Mouse (Mus musculus) olfactory bulb, adult 2 months (tissue): ENCODE data around the gene Alkbh5. TPM values are rescaled to one million over a fixed set of nuclear protein-coding genes. Genes with fewer than 3 reads are reported as not detected.
"Not testable (repeated sequence)": the region's sequence is repeated elsewhere in the genome, so short reads cannot be mapped to it uniquely, and the experiment has no call there.

Experiments
- H3K27ac ChIP-seq: fragments of 200-500 bp; 2 replicates; pipeline ENCODE4 v1.5.1; 2012; ENCODE audit warnings: low read depth, low read length; ENCODE audit not compliant: insufficient read depth
- H3K4me1 ChIP-seq: fragments of 200-500 bp; 2 replicates; pipeline ENCODE4 v1.6.1; 2012; ENCODE audit warnings: low read length; ENCODE audit not compliant: control insufficient read depth, insufficient read depth
- H3K4me3 ChIP-seq: fragments of 200-500 bp; 2 replicates; pipeline ENCODE4 v1.5.1; 2012; ENCODE audit warnings: mild to moderate bottlenecking, low read depth, low read length, moderate library complexity; ENCODE audit not compliant: insufficient read depth
- CTCF ChIP-seq: fragments of 200-500 bp; IDR thresholded peaks from 2 replicates; pipeline ENCODE4 v1.5.1; 2012; ENCODE audit warnings: low read depth, mild to moderate bottlenecking, low read length, moderate library complexity; ENCODE audit not compliant: insufficient read depth
- POLR2A ChIP-seq: fragments of 200-500 bp; IDR thresholded peaks from 2 replicates; pipeline ENCODE4 v1.6.1; 2012; ENCODE audit warnings: mild to moderate bottlenecking, low read depth, low read length, moderate library complexity; ENCODE audit not compliant: insufficient read depth
- WGBS: fragments of 180-500 bp; shearing (Covaris S2); methylation state at CpG from one replicate; pipeline ENCODE4 v1.1.7; 2018; 5-methylcytosine and 5-hydroxymethylcytosine counted together
- polyA plus RNA-seq: library from polyadenylated mRNA; stranded (reverse); fragments of >200 nt; gene quantifications from 2 replicates; pipeline ENCODE4 v1.2.4, GENCODE M21; 2012; ENCODE audit warnings: low replicate concordance; ENCODE audit not compliant: missing spikeins, insufficient read depth, insufficient read length

The Alkbh5 gene
- polyA plus RNA-seq, 1 experiment: not detected

GRCm38 (mm10) chr11:60539540-60539939, 3.4 kb downstream of the Alkbh5 start:
- TF ChIP-seq CTCF (no peak), POLR2A (no peak)
- Histone ChIP-seq H3K4me1 (peaks cover 7% of the 10 kb centered on the region), H3K4me3 (peak overlapping the region; percentile 76), H3K27ac (no peak overlapping the region)
- WGBS: 5% methylated on average over 2 of the region's 2 CpGs

DNA sequence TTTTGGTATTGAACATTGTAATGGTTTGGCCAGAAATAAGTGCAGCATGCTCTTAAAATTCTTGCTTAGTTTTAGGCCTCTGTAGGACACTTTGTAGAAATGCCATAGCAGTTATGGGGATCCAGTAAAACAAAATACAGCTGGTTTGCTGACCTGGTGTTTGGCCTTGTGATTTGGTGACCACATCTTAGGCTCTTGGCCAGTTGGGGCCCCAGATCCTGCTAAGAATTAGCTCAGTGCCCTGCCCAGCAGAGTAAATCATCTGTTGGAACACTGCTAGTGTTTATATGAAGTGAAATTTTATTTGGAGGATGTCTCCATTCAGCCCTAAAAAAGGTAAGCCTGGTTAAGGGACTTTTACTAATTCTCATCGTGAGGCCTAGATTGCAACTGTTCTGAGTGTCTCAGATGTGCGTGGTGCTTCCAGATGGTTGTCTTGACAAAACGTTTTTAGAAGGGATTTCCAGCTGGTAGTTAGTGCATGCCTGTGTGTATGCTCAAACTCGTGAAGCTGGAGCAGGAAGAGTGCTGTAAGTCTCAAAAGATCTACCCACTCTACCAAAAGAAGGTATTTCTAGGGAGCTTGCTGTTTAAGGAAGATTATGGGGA, 3.9 kb downstream of the Alkbh5 start:
- TF ChIP-seq CTCF (no peak), POLR2A (no peak)
- 5% methylated on average over 4 of the region's 4 CpGs for WGBS
- no peak overlapping the region for H3K27ac ChIP-seq

DNA sequence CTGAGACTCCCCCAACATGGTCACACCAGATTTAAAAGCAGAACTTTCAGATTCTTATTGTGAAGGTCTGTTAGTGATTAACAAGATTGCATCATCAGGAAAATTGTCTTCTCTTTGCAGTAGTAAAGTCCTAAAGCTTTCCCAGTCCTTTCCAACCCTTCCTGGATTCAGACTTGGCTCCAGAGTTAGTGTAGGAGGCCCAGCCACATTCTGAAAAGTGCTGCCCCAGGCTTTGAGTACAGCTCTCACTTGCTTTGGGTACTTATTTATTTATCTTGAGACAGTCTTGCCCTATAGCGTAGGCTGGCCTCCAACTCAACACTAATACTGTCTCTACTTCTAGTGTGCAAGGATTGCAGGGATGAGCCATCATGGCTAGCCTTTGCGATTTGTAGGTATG, 4.6 kb downstream of the Alkbh5 start:
- Histone ChIP-seq H3K4me1 (peaks cover 7% of the 10 kb centered on the region), H3K4me3 (no peak overlapping the region), H3K27ac (no peak overlapping the region)
- TF ChIP-seq CTCF (no peak), POLR2A (no peak)
- 41% methylated on average over 2 of the region's 2 CpGs for WGBS

More for the DNA sequence above, 3.9 kb downstream of the Alkbh5 start:
- peaks cover 7% of the 10 kb centered on the region for H3K4me1 ChIP-seq
- H3K4me3 ChIP-seq: peak overlapping the region; percentile 8; the same call in 1 of the 2 replicates

DNA sequence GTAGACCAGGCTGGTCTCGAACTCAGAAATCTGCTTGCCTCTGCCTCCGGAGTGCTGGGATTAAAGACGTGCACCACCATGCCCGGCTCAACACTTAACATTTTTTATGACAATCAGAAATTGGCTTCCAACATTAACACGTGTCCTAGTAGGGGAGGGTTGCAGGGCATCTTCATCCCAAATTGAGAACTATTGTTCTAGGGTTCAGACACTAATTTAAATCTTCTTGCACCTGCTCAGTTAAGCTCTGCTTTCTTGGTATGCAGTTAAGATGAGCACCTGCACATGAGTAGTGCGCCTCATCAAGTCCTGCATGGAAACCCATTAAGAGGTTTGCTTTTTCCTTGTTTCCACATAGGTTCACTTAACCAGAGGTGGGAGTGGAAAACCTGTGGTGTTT, 5.7 kb downstream of the Alkbh5 start:
- H3K4me3 ChIP-seq: no peak overlapping the region
- no peaks in the 10 kb centered on the region; the same call in 1 of the 2 replicates for H3K4me1 ChIP-seq
- TF ChIP-seq POLR2A: no peak
- no peak for TF ChIP-seq CTCF
- WGBS: 74% methylated on average over 6 of the region's 6 CpGs
- no peak overlapping the region for H3K27ac ChIP-seq

GRCm38 (mm10) chr11:60543211-60543610, 7.0 kb downstream of the Alkbh5 start:
- 95% methylated on average over 5 of the region's 5 CpGs for WGBS
- not testable (repeated sequence) for H3K4me1 ChIP-seq, H3K4me3 ChIP-seq, H3K27ac ChIP-seq

DNA sequence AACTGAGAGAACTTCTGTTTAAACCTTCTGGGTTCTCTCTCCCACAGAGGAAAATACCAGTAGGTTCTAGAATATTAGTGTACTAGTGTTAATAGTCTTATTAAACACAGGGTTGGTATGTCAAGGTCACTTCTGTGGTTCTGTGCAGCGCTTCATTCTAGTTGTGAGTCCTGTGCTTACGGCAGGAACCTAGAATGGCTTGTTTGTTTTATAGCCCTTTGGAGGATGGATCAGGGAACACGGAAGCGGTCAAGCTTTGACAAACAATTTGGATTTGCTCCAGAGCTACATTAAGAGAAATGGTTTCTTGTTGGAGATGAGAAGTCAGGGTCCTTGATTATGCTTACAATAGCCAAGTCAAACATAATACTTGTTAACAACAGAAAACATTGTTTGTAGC, 9.3 kb downstream of the Alkbh5 start:
- 52% methylated on average over 4 of the region's 4 CpGs for WGBS
- Histone ChIP-seq H3K4me1 (no peaks in the 10 kb centered on the region), H3K4me3 (no peak overlapping the region), H3K27ac (no peak overlapping the region)
- TF ChIP-seq POLR2A (no peak), CTCF (no peak)

GRCm38 (mm10) chr11:60548112-60548511, 11.9 kb downstream of the Alkbh5 start:
- no peak overlapping the region for H3K27ac ChIP-seq

GRCm38 (mm10) chr11:60553091-60553490, 16.9 kb downstream of the Alkbh5 start:
- Histone ChIP-seq H3K4me1 (no peaks in the 10 kb centered on the region), H3K27ac (no peak overlapping the region), H3K4me3 (no peak overlapping the region)
- no peak for TF ChIP-seq CTCF
- no peak for TF ChIP-seq POLR2A

More at GRCm38 (mm10) chr11:60548112-60548511, 11.9 kb downstream of the Alkbh5 start:
- Histone ChIP-seq H3K4me3 (no peak overlapping the region), H3K4me1 (no peaks in the 10 kb centered on the region)
- WGBS: 36% methylated on average over 3 of the region's 3 CpGs
- TF ChIP-seq POLR2A (no peak), CTCF (no peak)

GRCm38 (mm10) chr11:60557675-60558074, 21.5 kb downstream of the Alkbh5 start:
- WGBS: 67% methylated on average over 3 of the region's 3 CpGs
- Histone ChIP-seq H3K27ac (no peak overlapping the region), H3K4me3 (no peak overlapping the region), H3K4me1 (no peaks in the 10 kb centered on the region)
- TF ChIP-seq CTCF: no peak
- TF ChIP-seq POLR2A: no peak

- no peaks in the 10 kb centered on the region for H3K4me1 ChIP-seq
- no peak overlapping the region for H3K4me3 ChIP-seq
Measured at GRCm38 (mm10) chr11:60559342-60559741, 23.2 kb downstream of the Alkbh5 start.

DNA sequence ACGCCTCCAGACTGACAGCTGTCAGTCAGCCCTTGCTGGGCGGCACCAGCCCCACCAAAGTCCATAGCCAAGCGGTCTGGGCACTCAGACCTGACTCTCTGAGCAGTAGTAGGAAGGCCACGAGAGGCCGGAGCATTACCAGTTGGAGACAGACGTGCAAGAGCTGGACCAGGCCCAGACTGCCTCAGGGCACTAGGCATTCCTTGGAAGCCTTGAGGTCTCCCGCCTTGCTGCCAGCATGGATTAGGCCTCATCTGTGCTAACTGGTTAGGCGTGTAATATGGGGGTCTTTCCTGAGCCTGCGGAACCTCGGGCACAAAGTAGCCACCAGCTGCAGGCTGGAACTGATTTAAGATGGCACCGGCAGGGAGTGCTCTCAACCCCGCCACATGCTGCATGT, 37.8 kb downstream of the Alkbh5 start:
- H3K4me3 ChIP-seq, H3K27ac ChIP-seq, H3K4me1 ChIP-seq: not testable (repeated sequence)
- WGBS: 77% methylated on average over 11 of the region's 12 CpGs

More at GRCm38 (mm10) chr11:60559342-60559741, 23.2 kb downstream of the Alkbh5 start:
- 4% methylated on average over 3 of the region's 3 CpGs for WGBS
- TF ChIP-seq CTCF: peak; percentile 66; the same call in 1 of the 2 replicates
- no peak for TF ChIP-seq POLR2A
- H3K27ac ChIP-seq: no peak overlapping the region
